Mouse (Mus musculus) cerebellum, postnatal 14 days (tissue): ENCODE measurements around the gene Cenpe.
"Not testable (repeated sequence)": the region's sequence is repeated elsewhere in the genome, so short reads cannot be mapped to it uniquely, and the experiment has no call there.

Experiments
- DNase-seq, 2 experiments: peaks; one replicate each; pipeline ENCODE4 v3.0.0; 2021; ENCODE audit warnings: mixed read lengths in 2 of 2

Gene Cenpe

DNA sequence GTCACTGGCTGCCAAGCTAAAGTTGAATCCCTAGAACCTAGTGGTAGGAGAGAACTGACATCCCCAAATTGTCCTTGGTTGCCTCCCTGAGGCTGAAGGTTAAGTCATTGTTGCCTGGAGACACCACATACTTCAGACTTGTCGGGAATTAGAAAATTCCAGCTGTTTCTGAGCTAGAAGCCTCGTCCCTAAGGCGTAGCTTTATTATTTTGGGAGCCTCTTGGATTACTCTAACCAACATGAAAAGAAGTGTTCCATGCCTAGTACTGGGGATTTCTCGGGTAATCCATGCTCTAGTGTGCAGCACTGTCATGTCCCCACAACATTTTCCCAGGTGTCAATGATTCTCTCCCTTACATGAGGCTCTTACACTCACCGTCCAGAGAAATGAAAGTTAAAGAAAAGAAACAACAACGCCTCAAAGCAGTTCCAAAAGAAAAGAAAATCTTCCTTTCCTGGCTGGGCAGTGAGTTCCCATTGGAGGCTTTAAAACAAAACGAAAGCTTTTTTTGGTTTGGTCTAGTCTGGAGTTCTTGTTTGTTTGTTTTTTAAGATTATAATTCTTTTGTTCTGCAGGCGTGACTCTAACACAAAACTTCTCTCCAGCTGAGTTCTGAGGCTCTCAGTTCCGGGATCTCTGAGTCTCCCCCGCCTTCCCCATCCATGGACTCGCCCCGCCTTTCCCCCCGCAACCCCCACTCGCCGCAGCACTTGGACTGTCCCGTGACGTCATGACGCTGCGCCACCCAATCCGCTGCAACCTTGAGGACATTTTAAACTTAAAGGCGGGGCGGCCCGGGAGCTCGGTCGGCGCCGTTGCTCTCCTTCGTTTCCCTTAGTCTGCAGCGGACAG lies at the start of gene Cenpe:
TSS of gene Cenpe (plus strand) at position 733 of the 853 bp plus-strand sequence.
- peak; percentile 94 to 96 for DNase-seq

DNA sequence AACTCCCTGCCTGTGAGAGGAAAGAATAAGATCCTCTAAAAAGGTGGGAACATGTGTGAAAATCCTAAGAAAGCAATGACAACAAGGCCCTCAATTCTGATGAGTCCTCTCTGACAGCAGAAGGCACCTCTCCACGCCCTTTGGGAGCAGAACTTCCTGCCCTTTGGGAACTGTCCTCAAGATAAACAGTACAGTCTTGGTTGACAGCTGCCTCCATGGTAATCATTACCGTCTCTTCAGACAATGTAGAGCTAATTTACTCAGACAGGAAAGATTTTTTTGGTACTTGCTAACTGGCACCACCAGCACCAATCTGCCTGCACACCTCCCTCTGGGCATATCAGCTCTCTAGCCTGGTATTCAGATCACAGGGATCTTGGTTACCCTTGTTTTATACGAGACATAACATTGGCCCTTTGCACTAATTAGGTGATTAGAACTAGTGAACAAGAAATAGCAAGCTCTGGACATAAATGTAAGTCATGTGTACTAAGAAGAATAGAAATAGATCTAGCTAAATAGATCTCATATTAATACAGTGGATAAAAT lies 40.4 kb upstream of the Cenpe start:
- DNase-seq: no peak

DNA sequence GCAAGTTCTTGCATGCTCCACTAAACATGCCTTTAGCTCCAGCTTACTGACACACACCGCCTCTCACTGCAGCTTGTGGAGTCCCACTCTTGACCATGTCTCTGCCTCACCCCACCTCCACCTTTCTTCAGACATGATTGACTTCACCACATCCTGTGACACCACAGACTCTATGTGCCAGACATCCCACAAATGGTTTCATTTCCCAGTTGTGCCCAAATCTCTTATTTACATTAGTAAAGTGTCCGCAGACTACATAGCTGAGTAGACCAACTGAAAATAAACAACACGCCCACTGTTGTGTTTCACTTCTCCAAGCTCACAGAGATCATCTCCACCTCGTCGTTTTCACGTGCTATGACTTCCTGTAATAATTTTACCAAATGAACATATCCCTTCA lies 20.5 kb upstream of the Cenpe start:
- DNase-seq: no peak

DNA sequence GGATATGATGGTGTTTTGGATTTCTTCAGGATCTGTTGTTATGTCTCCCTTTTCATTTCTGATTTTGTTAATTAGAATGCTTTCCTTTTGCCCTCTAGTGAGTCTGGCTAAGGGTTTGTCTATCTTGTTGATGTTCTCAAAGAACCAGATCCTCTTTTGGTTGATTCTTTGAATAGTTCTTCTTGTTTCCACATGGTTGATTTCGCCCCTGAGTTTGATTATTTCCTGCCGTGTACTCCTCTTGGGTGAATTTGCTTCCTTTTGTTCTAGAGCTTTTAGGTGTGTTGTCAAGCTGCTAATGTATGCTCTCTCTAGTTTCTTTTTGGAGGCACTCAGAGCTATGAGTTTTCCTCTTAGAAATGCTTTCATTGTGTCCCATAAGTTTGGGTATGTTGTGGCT lies 14.3 kb upstream of the Cenpe start:
- DNase-seq: not testable (repeated sequence)

DNA sequence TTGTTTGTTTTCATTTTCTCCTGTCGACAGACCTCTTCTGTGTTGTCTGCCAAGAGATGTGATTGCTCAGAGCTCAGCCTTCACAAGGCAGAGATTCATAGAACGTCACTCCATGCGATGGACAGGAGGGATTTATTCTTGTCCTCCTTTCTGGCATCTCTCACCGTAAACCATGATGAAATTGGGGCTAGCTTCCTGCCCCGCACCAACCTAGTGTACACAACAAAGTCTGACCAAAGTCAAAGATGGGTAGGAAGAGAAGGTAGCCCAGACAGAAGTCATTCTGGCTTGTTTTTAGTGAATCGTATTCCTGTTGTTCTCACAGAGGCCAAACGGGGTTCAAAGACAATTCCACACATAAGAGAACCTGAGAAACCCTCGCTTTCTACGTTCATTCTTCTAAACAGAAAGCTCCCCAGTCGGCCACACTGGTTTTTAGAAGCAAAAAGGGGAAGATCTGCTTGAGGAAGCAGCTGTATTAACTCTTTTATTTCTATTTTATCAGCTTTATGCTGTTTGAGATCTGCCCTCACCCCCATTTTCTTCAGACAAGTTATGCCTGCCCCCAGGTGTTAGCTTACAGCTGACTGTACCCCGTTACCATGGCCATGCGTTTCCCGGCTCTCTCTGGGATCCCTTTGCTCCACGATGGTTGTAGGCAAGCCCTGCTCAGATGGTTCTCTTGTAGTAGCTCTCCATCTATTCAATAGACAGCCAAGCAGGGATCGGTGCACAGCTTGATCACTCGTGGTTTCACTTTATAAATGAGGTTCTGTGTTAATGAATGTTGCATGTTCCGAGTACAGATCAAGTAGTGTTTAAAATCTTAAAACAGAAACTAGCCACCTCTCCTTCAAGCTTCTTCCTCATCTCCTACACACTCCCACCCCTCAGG lies 11.7 kb upstream of the Cenpe start:
- no peak for DNase-seq

DNA sequence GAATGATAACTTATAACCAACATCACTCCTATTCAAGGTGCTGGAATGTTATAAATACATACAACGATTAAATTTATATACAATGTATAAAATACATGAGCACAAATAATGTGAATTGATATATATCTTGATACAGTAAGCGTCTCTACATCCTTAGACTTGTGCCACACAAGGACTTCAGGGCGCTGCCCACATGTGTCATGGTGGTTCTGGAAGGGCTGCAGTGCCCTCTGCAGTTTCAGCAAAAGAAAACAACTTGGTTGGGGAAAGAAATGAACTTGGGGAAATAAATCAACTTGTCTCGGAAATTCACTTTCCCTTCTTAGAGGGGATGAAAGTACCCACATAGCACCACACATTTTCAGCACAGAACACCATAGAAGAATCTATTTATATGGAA lies 5.7 kb upstream of the Cenpe start:
- DNase-seq: peak; percentile 54 to 58

DNA sequence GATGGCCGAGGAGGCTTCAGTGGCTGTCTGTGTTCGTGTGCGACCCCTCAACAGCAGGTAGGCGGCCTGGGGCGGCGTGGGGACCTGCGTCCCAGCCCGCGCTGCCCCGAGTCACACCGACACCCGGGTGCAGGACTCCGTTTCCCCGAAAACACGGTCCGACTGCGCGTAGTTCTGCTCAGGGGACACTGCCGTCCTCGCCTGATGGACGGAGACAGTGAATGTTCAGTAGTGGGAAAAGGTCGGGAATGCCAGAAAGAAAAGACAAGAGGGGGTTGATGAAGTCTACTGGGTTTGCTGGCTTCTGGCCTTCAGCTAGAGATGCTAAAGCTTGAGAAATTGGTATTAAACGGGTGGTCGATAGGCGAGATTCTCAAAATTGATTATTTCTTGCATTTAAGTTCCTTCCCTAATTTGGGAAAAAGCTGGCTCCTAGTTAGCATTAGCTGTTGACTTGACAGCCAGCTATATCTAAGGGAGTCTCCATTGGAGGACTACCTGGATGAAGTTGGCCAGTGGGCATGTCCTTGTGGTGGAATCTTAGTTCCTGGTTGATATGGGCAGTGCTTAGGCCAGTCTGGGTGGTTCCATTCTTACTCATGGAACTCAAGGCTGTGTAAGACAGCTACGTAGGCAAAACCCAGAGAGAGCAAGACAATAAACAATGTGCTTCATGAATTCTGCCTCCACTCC lies 467 bp downstream of the Cenpe start:
- no peak for DNase-seq

DNA sequence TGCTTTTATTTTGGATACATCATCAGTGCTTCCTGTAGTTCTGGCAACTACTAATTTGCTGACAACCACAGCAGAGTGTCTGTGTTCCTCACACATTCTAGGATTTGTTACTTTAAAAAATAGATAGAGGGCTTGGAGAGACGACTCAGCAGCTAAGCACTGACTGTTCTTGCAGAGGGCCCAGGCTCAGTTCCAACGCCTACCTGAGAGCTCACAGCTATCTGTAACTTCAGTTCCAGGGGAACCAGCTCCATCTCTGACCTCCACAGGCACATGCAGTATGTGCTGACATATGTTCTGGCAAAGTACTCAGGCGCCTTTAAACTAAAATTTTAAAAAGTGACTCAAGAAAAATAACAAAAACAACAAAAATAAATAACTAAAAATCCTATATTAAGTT lies 19.7 kb downstream of the Cenpe start:
- no peak for DNase-seq

DNA sequence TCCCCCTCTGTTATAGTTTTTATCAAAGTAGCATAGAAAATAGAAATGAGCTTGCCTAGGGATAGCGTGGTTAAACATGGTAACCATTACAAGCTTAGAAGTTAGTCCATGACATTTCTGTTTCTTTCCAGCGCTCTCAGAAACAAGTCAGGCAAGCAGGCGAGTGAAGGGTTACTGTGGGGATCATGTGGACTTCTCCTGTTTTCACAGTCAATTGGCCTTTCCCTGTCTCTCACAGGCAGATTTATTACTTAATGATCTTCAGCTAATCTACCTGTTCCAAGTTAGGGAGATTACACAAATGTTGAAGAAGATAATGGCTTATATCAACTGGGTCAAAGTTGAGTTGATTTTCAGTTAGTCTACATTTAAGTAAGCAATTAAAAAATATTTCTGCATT lies 20.1 kb downstream of the Cenpe start:
- no peak for DNase-seq

DNA sequence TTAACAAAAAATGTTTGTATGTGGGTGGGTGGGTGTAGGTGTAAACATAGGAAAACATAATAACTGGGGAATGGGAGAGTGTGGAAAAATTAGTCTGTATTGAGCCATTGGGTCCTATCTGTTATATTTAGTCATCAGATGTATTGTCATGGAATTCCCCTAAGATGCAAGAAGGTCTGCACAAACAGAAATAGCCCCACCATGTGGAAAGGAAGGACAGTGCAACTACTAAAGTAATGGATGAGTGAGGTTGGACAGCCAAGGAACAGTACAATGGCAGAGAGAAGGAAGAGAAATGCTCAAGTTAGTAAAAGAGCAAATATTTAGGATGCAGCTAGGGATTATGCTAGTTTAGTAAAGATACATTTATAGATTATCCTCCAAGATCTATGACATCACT lies 33.4 kb downstream of the Cenpe start:
- DNase-seq: peak; percentile 8 to 16

DNA sequence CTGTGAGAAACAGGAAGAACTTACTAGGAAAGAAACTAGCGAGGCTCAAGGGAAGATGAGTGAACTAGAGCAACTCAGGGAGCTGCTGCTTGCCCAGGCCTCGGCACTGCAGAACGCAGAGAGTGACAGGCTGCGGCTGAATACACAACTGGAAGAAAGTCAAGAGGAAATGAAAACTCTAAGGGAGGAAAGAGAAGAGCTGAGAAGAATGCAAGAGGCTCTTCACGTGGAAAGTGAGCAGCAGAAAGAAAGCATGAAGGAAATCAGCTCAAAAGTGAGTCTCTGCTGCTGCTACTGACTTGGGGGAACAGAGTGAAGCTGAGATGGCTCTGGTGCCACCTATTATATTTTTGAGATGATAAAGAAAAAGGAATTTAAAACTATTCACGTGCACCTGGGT lies 34.5 kb downstream of the Cenpe start:
- DNase-seq: no peak

DNA sequence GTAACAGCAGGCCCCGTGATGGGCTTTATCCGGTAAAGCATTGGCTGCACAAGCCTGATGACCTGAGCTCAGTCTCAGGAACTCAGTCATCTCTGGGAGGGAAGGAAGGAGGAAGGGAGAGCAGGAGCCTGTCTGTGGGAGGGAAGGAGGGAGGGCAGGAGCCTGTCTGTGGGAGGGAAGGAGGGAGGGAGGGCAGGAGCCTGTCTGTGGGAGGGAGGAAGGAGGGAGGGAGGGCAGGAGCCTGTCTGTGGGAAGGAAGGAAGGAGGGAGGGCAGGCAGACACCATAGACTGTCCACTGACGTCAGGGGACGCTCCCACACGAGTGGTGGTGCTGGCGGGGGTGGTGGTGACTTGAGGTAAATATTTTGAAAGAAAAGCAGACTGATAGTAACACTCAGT lies 36.8 kb downstream of the Cenpe start:
- no peak for DNase-seq

DNA sequence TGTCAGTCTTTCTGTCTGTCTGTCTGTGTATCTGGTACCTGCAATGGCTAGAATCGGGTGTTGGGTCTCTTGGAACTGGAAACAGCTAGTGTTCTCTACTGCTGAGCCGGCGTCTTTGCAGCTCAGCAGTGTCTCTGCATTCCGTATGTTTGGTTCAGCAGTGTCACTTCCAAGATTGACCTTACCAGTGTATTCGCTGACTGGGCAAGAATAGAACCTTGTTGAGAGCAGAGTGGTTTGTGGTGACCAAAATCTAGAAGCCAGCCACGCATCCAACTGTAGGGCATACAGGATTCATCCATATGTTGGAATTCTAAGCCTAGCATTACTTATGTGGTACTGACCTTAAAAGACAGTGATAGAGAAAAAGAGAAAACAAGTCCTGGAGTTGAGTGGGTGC lies 39.5 kb downstream of the Cenpe start:
- DNase-seq: no peak

DNA sequence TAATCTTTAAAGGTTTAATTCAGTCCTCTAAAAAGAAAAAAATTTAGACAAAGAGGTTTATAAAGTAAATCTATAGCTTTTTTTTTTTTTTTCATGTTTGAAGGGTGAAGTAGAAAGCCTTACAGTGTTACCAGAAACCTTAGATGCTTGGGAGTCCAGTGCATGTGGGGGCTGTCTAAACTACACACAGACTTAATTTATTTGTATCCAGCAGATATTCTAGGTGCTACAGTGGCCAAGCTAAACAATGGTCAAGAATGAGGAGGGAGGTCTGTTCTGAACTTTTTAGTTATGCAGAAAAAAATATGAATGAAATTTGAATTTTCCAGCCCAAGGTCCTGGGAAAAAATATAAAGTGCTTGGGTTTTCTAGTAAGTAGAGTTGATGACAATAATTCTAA lies 42.4 kb downstream of the Cenpe start:
- DNase-seq: no peak

DNA sequence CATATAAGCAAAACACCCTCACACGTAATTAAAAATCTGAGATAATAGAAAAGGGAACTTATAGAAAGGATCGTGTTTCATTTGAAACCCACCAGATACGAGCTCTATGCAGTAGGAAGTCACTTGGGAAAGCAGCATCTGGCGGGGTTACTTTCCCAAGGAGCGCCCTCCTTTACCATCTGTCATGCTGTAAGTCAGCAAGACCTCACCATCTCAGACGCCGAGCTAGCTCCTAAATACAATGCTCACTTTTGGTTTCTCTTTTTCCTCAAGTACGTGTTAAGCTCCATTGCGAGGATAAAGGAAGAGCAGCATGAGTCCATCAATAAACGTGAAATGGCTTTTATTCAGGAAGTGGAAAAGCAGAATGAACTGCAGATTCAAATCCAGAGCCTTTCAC lies 46.6 kb downstream of the Cenpe start:
- no peak for DNase-seq

DNA sequence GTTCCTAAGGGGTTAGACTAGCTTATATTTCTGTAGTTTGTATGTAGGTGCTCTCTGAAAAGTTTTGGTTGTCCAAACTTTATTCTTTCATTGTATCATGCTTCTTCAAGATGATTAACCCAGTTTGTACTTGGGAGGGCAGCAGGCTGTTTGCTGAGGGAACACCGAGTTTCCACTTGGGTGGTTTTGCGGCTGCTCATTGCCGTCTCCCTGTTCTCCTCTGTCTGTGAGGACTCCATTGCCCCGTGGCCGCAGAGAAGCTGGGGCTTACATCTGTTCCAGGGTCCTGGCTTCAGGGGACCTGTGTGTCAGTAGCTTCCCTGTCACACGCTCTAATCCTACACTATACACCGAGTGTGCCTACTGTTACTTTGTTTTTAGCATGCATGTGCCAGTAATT lies 47.9 kb downstream of the Cenpe start:
- no peak for DNase-seq

DNA sequence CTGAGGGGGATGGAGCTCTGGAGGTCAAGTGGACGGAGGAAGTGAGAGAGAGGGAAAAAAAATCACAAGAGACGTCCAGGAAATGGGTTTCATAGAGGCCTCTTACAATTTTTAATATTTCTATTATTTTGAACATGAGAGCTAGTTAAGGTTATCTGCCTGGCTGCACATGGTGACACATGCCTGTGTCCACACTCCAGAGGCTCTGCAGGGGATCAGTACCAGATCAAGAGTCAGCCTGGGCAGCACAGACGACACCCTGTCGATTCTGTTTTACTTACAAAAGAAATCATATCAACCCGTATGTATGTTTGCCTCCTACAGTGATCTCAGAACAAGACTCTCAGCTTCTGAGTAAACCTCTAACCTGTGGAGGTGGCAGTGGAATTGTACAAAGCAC lies 56.3 kb downstream of the Cenpe start:
- DNase-seq: no peak

DNA sequence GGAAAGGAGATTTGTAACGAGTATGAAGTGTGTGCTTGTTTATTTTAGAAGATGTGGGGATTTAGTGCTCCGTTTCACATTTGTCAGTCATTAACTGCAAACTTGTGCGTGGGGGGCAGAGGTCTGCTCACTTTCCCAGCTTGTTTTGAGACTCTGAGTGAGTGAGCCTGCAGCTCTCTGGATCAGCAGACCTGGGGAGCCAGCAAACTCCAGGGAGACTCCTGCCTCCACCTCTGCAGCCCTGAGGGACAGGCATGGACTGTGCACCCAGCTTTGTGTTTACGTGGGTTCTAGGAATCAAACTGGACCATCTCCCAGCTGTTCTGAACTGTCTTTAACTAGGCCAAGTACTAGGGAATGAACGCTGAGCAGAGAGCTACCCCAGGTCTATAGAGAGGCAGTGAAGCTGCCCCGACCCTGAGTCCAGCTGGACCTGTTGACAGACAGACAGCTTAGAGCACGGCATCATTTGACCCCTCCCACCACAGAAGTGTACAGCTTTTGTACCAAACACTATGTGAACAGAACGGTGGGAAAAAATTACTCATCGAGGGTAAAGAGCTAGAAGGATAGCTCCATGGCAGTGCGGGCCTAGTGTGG lies 57.2 kb downstream of the Cenpe start:
- no peak for DNase-seq

DNA sequence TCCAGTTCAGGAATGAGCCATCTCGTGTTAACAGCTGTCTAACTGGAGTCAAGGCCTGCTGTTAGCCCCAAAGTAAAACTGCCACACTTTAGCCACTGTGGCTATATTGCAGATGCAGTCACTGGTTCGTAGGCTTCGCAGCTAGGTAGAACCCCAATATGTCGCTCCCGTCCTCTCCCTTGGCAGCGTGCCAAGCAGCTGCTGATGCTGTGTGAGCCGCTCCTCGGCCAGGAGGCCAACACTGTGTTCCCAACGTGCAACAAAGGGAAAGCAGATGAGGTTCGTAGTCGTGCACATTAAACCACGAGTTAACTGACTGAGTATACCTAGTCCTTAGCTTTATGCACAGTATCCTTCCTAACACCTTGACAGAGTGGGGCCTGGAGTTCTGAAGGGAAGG lies 60.3 kb downstream of the Cenpe start:
- DNase-seq: no peak

DNA sequence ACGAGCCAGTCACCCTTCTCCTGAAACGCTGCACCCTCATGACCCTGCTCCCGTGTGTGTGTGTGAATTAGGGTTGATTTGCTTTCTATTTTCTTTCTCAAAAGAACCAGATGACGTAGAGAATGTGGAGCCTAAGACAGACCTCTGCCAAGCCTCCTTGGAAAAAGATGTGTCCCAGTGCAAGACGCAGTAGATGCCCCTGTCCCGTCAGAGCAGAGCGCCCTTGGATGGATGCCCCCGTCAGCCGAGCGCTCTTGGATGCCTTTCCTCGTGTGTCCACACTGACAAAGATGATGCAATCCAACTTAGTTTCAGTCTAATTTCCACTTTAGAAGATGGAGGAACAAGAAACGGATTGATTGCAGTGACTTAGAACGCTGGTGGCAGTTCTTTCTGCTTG lies 60.7 kb downstream of the Cenpe start:
- no peak for DNase-seq

DNA sequence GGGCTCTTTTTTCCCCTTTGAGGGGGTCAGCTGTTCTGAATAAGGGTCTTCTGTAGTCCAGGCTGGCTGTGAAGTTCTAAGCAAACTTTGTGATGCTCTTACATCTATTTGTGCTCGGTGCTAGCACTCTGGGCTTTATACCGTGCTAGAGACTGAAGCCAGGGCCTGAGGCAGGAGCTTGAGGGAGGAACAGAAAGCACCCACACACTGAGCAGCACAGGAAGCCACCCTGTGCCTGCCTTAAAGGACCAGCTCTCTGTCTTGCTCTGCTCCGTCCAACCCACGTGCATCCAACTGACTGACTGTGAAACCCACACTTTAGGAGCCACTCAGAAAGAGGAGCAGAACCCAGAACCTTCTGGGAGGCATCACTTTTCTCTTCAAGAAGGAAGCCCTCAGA lies 67.8 kb downstream of the Cenpe start:
- DNase-seq: no peak

DNA sequence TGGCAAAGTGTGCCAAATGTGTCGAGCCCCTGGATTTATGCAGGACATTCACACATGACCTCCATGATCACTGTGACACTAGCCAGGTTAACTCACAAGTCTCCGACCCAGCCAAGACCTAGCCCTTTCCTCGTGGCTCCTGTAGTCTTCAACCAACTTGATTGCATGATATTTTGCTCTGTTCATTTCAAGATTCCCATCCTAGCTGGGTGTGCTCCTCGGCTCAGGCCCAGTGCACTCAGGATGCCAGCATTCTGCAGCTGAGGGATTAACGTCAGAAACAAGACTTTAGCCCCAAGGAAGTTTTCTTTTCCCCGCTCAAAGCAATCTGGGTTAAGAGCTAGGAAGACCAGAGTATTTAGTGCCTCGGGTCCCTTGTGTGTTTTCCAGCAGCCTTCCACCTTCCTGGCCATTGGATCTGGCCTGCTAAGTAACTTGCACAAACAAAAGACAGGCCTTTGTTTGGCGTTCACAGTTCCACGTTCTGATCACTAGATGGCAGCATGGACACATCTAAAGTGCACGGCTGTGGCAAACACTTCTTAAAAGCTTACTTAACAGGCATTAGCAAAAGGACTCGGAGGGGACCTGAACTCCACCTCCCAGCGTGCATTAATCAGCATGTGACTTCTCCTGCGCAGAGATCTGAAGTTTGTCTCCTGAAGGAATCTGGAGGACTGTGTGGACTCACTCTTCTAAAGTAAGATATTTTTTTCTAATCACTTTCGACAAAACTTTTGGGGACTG lies 68.5 kb downstream of the Cenpe start, which contains the start of gene Bdh2:
TSS of gene Bdh2 (plus strand) at position 553 of the 747 bp plus-strand sequence.
- DNase-seq: peak; percentile 78
